Comparison of ENCODE assay signal across 31 mouse cellular contexts in genomic region chr5:125692538-125692937, GRCm38 (mm10).
DNase-seq lines count a peak whose midpoint lies in the region; ATAC-seq and TF ChIP-seq lines count a peak whose summit lies in the region.
"Had no signal": no experiment of that assay in that cellular context is flagged by ENCODE, and none has a peak within 500 bp of the region (broad histone marks: within the 10 kb centered on the region; RNA-seq: fewer than 3 reads in every experiment).

No protein-coding gene starts in this region.

- no peak for ATAC-seq in forebrain, embryonic 16.5 days
- no peak for ATAC-seq in kidney, embryonic 15.5 days (replicated peaks; ENCODE audit: low FRiP score)
- ATAC-seq: inflammation-experienced regulatory T-cells, adult 6 months; lung, postnatal 0 days had no signal

- 19% methylated on average over 10 of the region's 10 CpGs for WGBS in forebrain, embryonic 16.5 days
- 54% methylated on average over 10 of the region's 10 CpGs for WGBS in forebrain, embryonic 10.5 days
- WGBS in kidney, embryonic 15.5 days, result 30% methylated on average over 10 of the region's 10 CpGs

- 0 out of 2 replicates have a peak overlapping the region, but pooled peaks have one; percentile 1 for H3K4me2 ChIP-seq in forebrain, embryonic 16.5 days (ENCODE audit: low read length)
- no peak overlapping the region for H3K4me2 ChIP-seq in kidney, embryonic 15.5 days
- H3K4me2 ChIP-seq: embryonic facial prominence, embryonic 15.5 days; heart, embryonic 11.5 days; limb, embryonic 15.5 days; liver, embryonic 13.5 days; neural tube, embryonic 13.5 days had no signal

- no peak overlapping the region for H3K4me3 ChIP-seq in forebrain, embryonic 16.5 days (replicated peaks; ENCODE audit: low read length)
- no peak overlapping the region for H3K4me3 ChIP-seq in forebrain, embryonic 10.5 days
- no peak overlapping the region for H3K4me3 ChIP-seq in layer of hippocampus, adult 2 months
- peak overlapping the region; percentile 81 for H3K4me3 ChIP-seq in testis, adult 2 months (ENCODE audit: control insufficient read depth, low read depth, low read length)
- H3K4me3 ChIP-seq in kidney, embryonic 15.5 days (replicated peaks), result no peak overlapping the region
- H3K4me3 ChIP-seq: embryonic facial prominence, embryonic 10.5 days; embryonic facial prominence, embryonic 15.5 days; limb, embryonic 10.5 days; limb, embryonic 15.5 days; liver, embryonic 13.5 days; megakaryocyte, embryonic 14.5 days; neural tube, embryonic 13.5 days had no signal

- no peaks in the 10 kb centered on the region for H3K36me3 ChIP-seq in forebrain, embryonic 16.5 days (ENCODE audit: control insufficient read depth, insufficient read depth)
- H3K36me3 ChIP-seq in forebrain, embryonic 10.5 days (replicated peaks), result no peaks in the 10 kb centered on the region
- H3K36me3 ChIP-seq in testis, adult 2 months (ENCODE audit: control insufficient read depth, insufficient read depth, low read length), result no peaks in the 10 kb centered on the region
- no peaks in the 10 kb centered on the region for H3K36me3 ChIP-seq in kidney, embryonic 15.5 days
- H3K36me3 ChIP-seq: embryonic facial prominence, embryonic 10.5 days; embryonic facial prominence, embryonic 15.5 days; limb, embryonic 10.5 days; limb, embryonic 15.5 days; liver, embryonic 13.5 days; neural tube, embryonic 13.5 days had no signal

- no peak for TF ChIP-seq POLR2A in testis, adult 2 months (IDR thresholded peaks at IDR 0.05; ENCODE audit: control insufficient read depth, low read depth, low read length)

- H3K9me3 ChIP-seq in forebrain, embryonic 16.5 days (ENCODE audit: control insufficient read depth, low read length), result no peaks in the 10 kb centered on the region
- no peaks in the 10 kb centered on the region for H3K9me3 ChIP-seq in forebrain, embryonic 10.5 days
- H3K9me3 ChIP-seq in kidney, embryonic 15.5 days (replicated peaks), result no peaks in the 10 kb centered on the region
- H3K9me3 ChIP-seq: embryonic facial prominence, embryonic 10.5 days; embryonic facial prominence, embryonic 15.5 days; limb, embryonic 10.5 days; limb, embryonic 15.5 days; neural tube, embryonic 13.5 days had no signal

- peaks cover 6% of the 10 kb centered on the region; the same call in 1 of the 2 replicates for H3K4me1 ChIP-seq in forebrain, embryonic 16.5 days (replicated peaks; ENCODE audit: control insufficient read depth, insufficient read depth, low read length)
- 0 out of 2 replicates have a peak, but pooled peaks cover 6% of the 10 kb centered on the region for H3K4me1 ChIP-seq in forebrain, embryonic 10.5 days
- no peaks in the 10 kb centered on the region for H3K4me1 ChIP-seq in testis, adult 2 months (ENCODE audit: control insufficient read depth, insufficient read depth, low read length)
- no peaks in the 10 kb centered on the region for H3K4me1 ChIP-seq in kidney, embryonic 15.5 days
- H3K4me1 ChIP-seq: embryonic facial prominence, embryonic 10.5 days; embryonic facial prominence, embryonic 15.5 days; limb, embryonic 15.5 days; liver, embryonic 13.5 days; megakaryocyte, embryonic 14.5 days had no signal

- H3K27me3 ChIP-seq in forebrain, embryonic 16.5 days (replicated peaks; ENCODE audit: control insufficient read depth, insufficient read depth, low read length), result no peaks in the 10 kb centered on the region
- no peaks in the 10 kb centered on the region for H3K27me3 ChIP-seq in forebrain, embryonic 10.5 days (ENCODE audit: poor library complexity, severe bottlenecking)
- no peaks in the 10 kb centered on the region for H3K27me3 ChIP-seq in testis, adult 2 months (ENCODE audit: control insufficient read depth, insufficient read depth, low read length)
- H3K27me3 ChIP-seq in kidney, embryonic 15.5 days, result no peaks in the 10 kb centered on the region
- H3K27me3 ChIP-seq: embryonic facial prominence, embryonic 15.5 days; limb, embryonic 15.5 days; liver, embryonic 13.5 days; megakaryocyte, embryonic 14.5 days; neural tube, embryonic 13.5 days had no signal

- no peak overlapping the region; the same call in 1 of the 2 replicates for H3K27ac ChIP-seq in forebrain, embryonic 16.5 days (ENCODE audit: low read length)
- H3K27ac ChIP-seq in forebrain, embryonic 10.5 days, result no peak overlapping the region
- H3K27ac ChIP-seq in layer of hippocampus, adult 2 months, result peak overlapping the region; percentile 40; the same call in 1 of the 2 replicates
- no peak overlapping the region for H3K27ac ChIP-seq in testis, adult 2 months (ENCODE audit: control insufficient read depth, insufficient read depth, low read depth, low read length)
- H3K27ac ChIP-seq in kidney, embryonic 15.5 days, result no peak overlapping the region
- H3K27ac ChIP-seq: embryonic facial prominence, embryonic 10.5 days; embryonic facial prominence, embryonic 15.5 days; limb, embryonic 10.5 days; limb, embryonic 15.5 days; liver, embryonic 13.5 days; neural tube, embryonic 13.5 days had no signal

- no peak for DNase-seq in forebrain, embryonic 10.5 days (ENCODE audit: extremely low spot score, low spot score)
- DNase-seq in layer of hippocampus, adult 2 months (ENCODE audit: low spot score in 2 of 2), result no peak
- no peak for DNase-seq in layer of hippocampus, postnatal 10 days (ENCODE audit: low spot score in 2 of 2)
- DNase-seq in testis, postnatal 10 days (ENCODE audit: low spot score), result no peak
- DNase-seq in testis, postnatal 14 days (ENCODE audit: low spot score), result peak; percentile 51
- DNase-seq: adrenal gland, postnatal 14 days; cerebellum, adult 11-12 months; cerebellum, postnatal 10 days; gastrocnemius, postnatal 36 days; heart, adult 18-20 months; heart, postnatal 4 days; kidney, adult 11 months; kidney, postnatal 25 days; liver, embryonic 13.5 days; lung, adult 18-20 months; lung, postnatal 4 days; right cerebral cortex, postnatal 14 days; thymus, adult 2 months; thymus, postnatal 36 days had no signal

- TF ChIP-seq CTCF in layer of hippocampus, adult 2 months (conservative IDR thresholded peaks at IDR 0.05), result no peak
- no peak for TF ChIP-seq CTCF in testis, adult 2 months (IDR thresholded peaks at IDR 0.05; ENCODE audit: control insufficient read depth, insufficient read depth, insufficient replicate concordance, low read depth, low read length)

- no peak overlapping the region for H3K9ac ChIP-seq in forebrain, embryonic 16.5 days (replicated peaks; ENCODE audit: low read depth, low read length)
- no peak overlapping the region for H3K9ac ChIP-seq in kidney, embryonic 15.5 days
- H3K9ac ChIP-seq: embryonic facial prominence, embryonic 15.5 days; limb, embryonic 15.5 days; liver, embryonic 13.5 days; neural tube, embryonic 13.5 days had no signal
